Mouse (Mus musculus) activated CD4-positive, CD25-positive, alpha-beta regulatory T cell (primary cell): ENCODE results near the gene Olfr344. TPM values are rescaled to one million over a fixed set of nuclear protein-coding genes. Genes with fewer than 3 reads are reported as not detected.

Source experiments
- polyA plus RNA-seq, 2 experiments: library from polyadenylated mRNA; unstranded; fragments of 100-300 nt; shearing (Covaris generic); gene quantifications; one replicate each; pipeline ENCODE4 v1.2.1; 2017

The Olfr344 gene
- under 1 TPM in 1 of 2 experiments, not detected in 1; 0.07 TPM for polyA plus RNA-seq

DNA sequence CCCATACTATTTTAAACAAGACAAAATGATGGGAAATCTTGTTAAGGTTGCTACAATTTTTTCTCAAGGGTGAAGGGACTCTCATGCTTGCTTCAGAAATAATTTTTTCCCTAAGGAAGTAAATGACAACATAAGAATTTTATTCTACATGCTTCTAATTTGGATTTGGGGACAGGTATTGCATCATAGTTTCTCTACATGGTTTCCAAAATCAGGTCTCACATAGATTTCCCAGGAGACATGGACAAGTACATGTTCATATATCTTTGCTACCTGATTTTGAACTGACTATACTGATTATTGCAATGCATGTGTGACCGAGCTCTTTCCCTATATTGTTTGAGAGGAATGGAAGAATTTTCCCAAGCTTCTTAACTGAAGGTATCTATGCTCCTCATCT lies at the start of gene Olfr344:
Olfr344 (plus strand) TSS at position 301 of the 400 bp plus-strand sequence.

DNA sequence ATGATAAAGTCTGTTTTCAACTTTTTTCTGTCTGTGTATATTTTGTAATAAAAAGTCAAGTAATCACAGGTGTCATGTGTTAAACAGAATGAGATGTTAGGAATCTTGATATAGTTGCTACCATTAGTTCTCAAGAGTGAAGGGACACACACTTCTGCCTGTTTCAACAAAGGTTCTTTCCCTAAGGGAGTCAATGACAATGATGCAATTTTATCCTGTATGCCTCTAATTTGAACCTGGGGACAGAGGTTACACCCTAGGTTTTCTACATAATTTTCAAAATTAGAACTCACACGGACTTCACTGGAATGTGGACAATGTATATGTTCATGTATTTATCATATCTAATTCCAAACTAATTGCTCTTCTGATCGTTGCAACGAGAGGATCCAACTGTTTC lies 41.8 kb upstream of the Olfr344 start, which contains the start of gene Olfr342:
Olfr342 (plus strand) TSS at position 301 of the 400 bp plus-strand sequence.

Other genes with a start within 250 kb of the Olfr344 start
- under 1 TPM; 0.05 to 0.14 TPM for gene Olfr338, start 193.1 kb upstream of the Olfr344 start, polyA plus RNA-seq
- gene Olfr339, start 147.7 kb upstream of the Olfr344 start, polyA plus RNA-seq = not detected
- gene Olfr340, start 114.1 kb upstream of the Olfr344 start, polyA plus RNA-seq = not detected
- under 1 TPM; 0.07 to 0.12 TPM for gene Olfr341, start 84.2 kb upstream of the Olfr344 start, polyA plus RNA-seq
- not detected for gene Olfr342, start 41.7 kb upstream of the Olfr344 start, polyA plus RNA-seq
- gene Olfr345, start 73.4 kb downstream of the Olfr344 start, polyA plus RNA-seq = under 1 TPM in 1 of 2 experiments, not detected in 1; 0.21 TPM
- under 1 TPM; 0.07 to 0.16 TPM for gene Olfr346, start 119.1 kb downstream of the Olfr344 start, polyA plus RNA-seq
- not detected for gene Olfr347, start 165.2 kb downstream of the Olfr344 start, polyA plus RNA-seq
- gene Olfr348, start 217.6 kb downstream of the Olfr344 start, polyA plus RNA-seq = under 1 TPM in 1 of 2 experiments, not detected in 1; 0.11 TPM
- not detected for gene Olfr50, start 223.9 kb downstream of the Olfr344 start, polyA plus RNA-seq